Mouse (Mus musculus) frontal cortex, adult (tissue): ENCODE results near the gene Fance.
"Not testable (repeated sequence)": the region's sequence is repeated elsewhere in the genome, so short reads cannot be mapped to it uniquely, and the experiment has no call there.

Source experiments
- ATAC-seq: cut with Nextera tagmentation; 2 replicates; pipeline ENCODE4 v1.9.2; 2017; ENCODE audit warnings: mild to moderate bottlenecking, moderate library complexity, mixed read lengths; ENCODE audit not compliant: low TSS enrichment

Gene Fance

GRCm38 (mm10) chr17:28348211-28348610 is 34.9 kb downstream of the Fance start:
- no peak for ATAC-seq

GRCm38 (mm10) chr17:28349264-28349880 is 36.1 kb downstream of the Fance start:
- no peak for ATAC-seq

- no peak for ATAC-seq
These were observed 36.7 kb downstream of the Fance start for GRCm38 (mm10) chr17:28349901-28350465.

- ATAC-seq: no peak
These were observed 37.4 kb downstream of the Fance start, which contains the start of gene Tead3 for GRCm38 (mm10) chr17:28350466-28351352. Gene Tead3 (minus strand): TSS chr17:28350817.

- ATAC-seq: no peak
These were observed 38.1 kb downstream of the Fance start for GRCm38 (mm10) chr17:28351353-28351890.

GRCm38 (mm10) chr17:28352018-28352417 is 38.7 kb downstream of the Fance start:
- no peak for ATAC-seq

- ATAC-seq: no peak
These were observed 42.6 kb downstream of the Fance start for GRCm38 (mm10) chr17:28355871-28356270.

- not testable (repeated sequence) for ATAC-seq
These were observed 45.4 kb downstream of the Fance start for GRCm38 (mm10) chr17:28358576-28359261.

GRCm38 (mm10) chr17:28360531-28361277 is 47.4 kb downstream of the Fance start:
- no peak for ATAC-seq

- ATAC-seq: no peak
These were observed 48.8 kb downstream of the Fance start for GRCm38 (mm10) chr17:28361921-28362652.

GRCm38 (mm10) chr17:28362653-28363292 is 49.5 kb downstream of the Fance start:
- no peak for ATAC-seq

GRCm38 (mm10) chr17:28363507-28363906 is 50.2 kb downstream of the Fance start:
- ATAC-seq: no peak

- no peak for ATAC-seq
These were observed 51.8 kb downstream of the Fance start, which contains the start of gene Tulp1 for GRCm38 (mm10) chr17:28365122-28365521. Gene Tulp1 (minus strand): TSS chr17:28365222.

- no peak for ATAC-seq
These were observed 55.1 kb downstream of the Fance start for GRCm38 (mm10) chr17:28368449-28368848.

- ATAC-seq: no peak
These were observed 55.7 kb downstream of the Fance start for GRCm38 (mm10) chr17:28369056-28369455.

GRCm38 (mm10) chr17:28371286-28371685 is 58.0 kb downstream of the Fance start:
- ATAC-seq: no peak

- no peak for ATAC-seq
These were observed 58.6 kb downstream of the Fance start for GRCm38 (mm10) chr17:28371941-28372340.

GRCm38 (mm10) chr17:28373821-28374220 is 60.5 kb downstream of the Fance start:
- no peak for ATAC-seq

- ATAC-seq: no peak
These were observed 61.2 kb downstream of the Fance start for GRCm38 (mm10) chr17:28374494-28374893.

GRCm38 (mm10) chr17:28375592-28376061 is 62.3 kb downstream of the Fance start:
- no peak for ATAC-seq
